Mouse (Mus musculus): ENCODE measurements around the gene Gp9. TPM values are rescaled to one million over a fixed set of nuclear protein-coding genes. Genes with fewer than 3 reads are reported as not detected.

The Gp9 gene
- polyA plus RNA-seq, 1 experiment from 2014 or later = 2.7 TPM

- Histone ChIP-seq H3K27ac (no peak overlapping the region), H3K36me3 (peaks cover 8% of the 10 kb centered on the region; the same call in 1 of the 2 replicates), H3K9ac (replicated peaks) (no peak overlapping the region), H3K4me3 (replicated peaks) (no peak overlapping the region), H3K9me3 (no peaks in the 10 kb centered on the region), H3K4me2 (no peak overlapping the region), H3K4me1 (replicated peaks) (no peaks in the 10 kb centered on the region), H3K27me3 (no peaks in the 10 kb centered on the region)
- ATAC-seq (ENCODE audit: insufficient number of reproducible peaks, insufficient read depth, low FRiP score, low TSS enrichment, low read depth) = no peak
- WGBS = 88% methylated on average over 1 of the region's 1 CpGs
These were observed 26.2 kb downstream of the Gp9 start for GRCm38 (mm10) chr6:87804036-87804435.

- no peaks in the 10 kb centered on the region for H3K4me1 ChIP-seq (replicated peaks)
- no peaks in the 10 kb centered on the region for H3K27me3 ChIP-seq
- H3K27ac ChIP-seq = no peak overlapping the region
- H3K9me3 ChIP-seq = no peaks in the 10 kb centered on the region
- no peak overlapping the region for H3K4me3 ChIP-seq (replicated peaks)
- H3K4me2 ChIP-seq = no peak overlapping the region
- H3K36me3 ChIP-seq = peaks cover 8% of the 10 kb centered on the region; the same call in 1 of the 2 replicates
- H3K9ac ChIP-seq (replicated peaks) = no peak overlapping the region
- ATAC-seq (ENCODE audit: insufficient number of reproducible peaks, insufficient read depth, low FRiP score, low TSS enrichment, low read depth) = no peak
- 74% methylated on average over 7 of the region's 7 CpGs for WGBS
These were observed 27.0 kb downstream of the Gp9 start for GRCm38 (mm10) chr6:87804886-87805285.

- 93% methylated on average over 7 of the region's 7 CpGs for WGBS
- ATAC-seq (ENCODE audit: insufficient number of reproducible peaks, insufficient read depth, low FRiP score, low TSS enrichment, low read depth) = no peak
- H3K36me3 ChIP-seq = peaks cover 8% of the 10 kb centered on the region; the same call in 1 of the 2 replicates
- no peaks in the 10 kb centered on the region for H3K9me3 ChIP-seq
- no peaks in the 10 kb centered on the region for H3K4me1 ChIP-seq (replicated peaks)
- H3K4me2 ChIP-seq = no peak overlapping the region
- no peak overlapping the region for H3K4me3 ChIP-seq (replicated peaks)
- H3K27me3 ChIP-seq = no peaks in the 10 kb centered on the region
- no peak overlapping the region for H3K27ac ChIP-seq
- no peak overlapping the region for H3K9ac ChIP-seq (replicated peaks)
These were observed 27.6 kb downstream of the Gp9 start for GRCm38 (mm10) chr6:87805448-87805847.

GRCm38 (mm10) chr6:87806028-87806427 is 28.2 kb downstream of the Gp9 start:
- no peak overlapping the region for H3K4me3 ChIP-seq (replicated peaks)
- no peaks in the 10 kb centered on the region for H3K4me1 ChIP-seq (replicated peaks)
- H3K9ac ChIP-seq (replicated peaks) = no peak overlapping the region
- no peak for ATAC-seq (ENCODE audit: insufficient number of reproducible peaks, insufficient read depth, low FRiP score, low TSS enrichment, low read depth)
- peaks cover 8% of the 10 kb centered on the region; the same call in 1 of the 2 replicates for H3K36me3 ChIP-seq
- 82% methylated on average over 2 of the region's 2 CpGs for whole genome bisulfite sequencing
- H3K27ac ChIP-seq = no peak overlapping the region
- H3K9me3 ChIP-seq = no peaks in the 10 kb centered on the region
- no peaks in the 10 kb centered on the region for H3K27me3 ChIP-seq
- H3K4me2 ChIP-seq = no peak overlapping the region

GRCm38 (mm10) chr6:87806857-87807256 is 29.0 kb downstream of the Gp9 start:
- WGBS = 72% methylated on average over 2 of the region's 2 CpGs
- H3K9me3 ChIP-seq = no peaks in the 10 kb centered on the region
- no peak overlapping the region for H3K9ac ChIP-seq (replicated peaks)
- ATAC-seq (ENCODE audit: insufficient number of reproducible peaks, insufficient read depth, low FRiP score, low TSS enrichment, low read depth) = no peak
- no peaks in the 10 kb centered on the region for H3K27me3 ChIP-seq
- H3K36me3 ChIP-seq = peaks cover 8% of the 10 kb centered on the region; the same call in 1 of the 2 replicates
- no peak overlapping the region for H3K4me3 ChIP-seq (replicated peaks)
- no peak overlapping the region for H3K4me2 ChIP-seq
- H3K4me1 ChIP-seq (replicated peaks) = no peaks in the 10 kb centered on the region
- H3K27ac ChIP-seq = no peak overlapping the region; the same call in 1 of the 2 replicates

- no peak overlapping the region for H3K9ac ChIP-seq (replicated peaks)
- no peak overlapping the region for H3K27ac ChIP-seq
- no peaks in the 10 kb centered on the region for H3K27me3 ChIP-seq
- no peaks in the 10 kb centered on the region for H3K9me3 ChIP-seq
- peaks cover 8% of the 10 kb centered on the region; the same call in 1 of the 2 replicates for H3K4me1 ChIP-seq (replicated peaks)
- H3K36me3 ChIP-seq = peaks cover 8% of the 10 kb centered on the region; the same call in 1 of the 2 replicates
- 89% methylated on average over 4 of the region's 4 CpGs for WGBS
- ATAC-seq (ENCODE audit: insufficient number of reproducible peaks, insufficient read depth, low FRiP score, low TSS enrichment, low read depth) = no peak
- no peak overlapping the region for H3K4me3 ChIP-seq (replicated peaks)
- no peak overlapping the region for H3K4me2 ChIP-seq
These were observed 30.0 kb downstream of the Gp9 start for GRCm38 (mm10) chr6:87807735-87808440.

- Histone ChIP-seq H3K9ac (replicated peaks) (no peak overlapping the region), H3K27me3 (no peaks in the 10 kb centered on the region), H3K9me3 (no peaks in the 10 kb centered on the region), H3K36me3 (peaks cover 14% of the 10 kb centered on the region), H3K27ac (no peak overlapping the region), H3K4me3 (replicated peaks) (no peak overlapping the region), H3K4me2 (no peak overlapping the region), H3K4me1 (replicated peaks) (peaks cover 8% of the 10 kb centered on the region; the same call in 1 of the 2 replicates)
- 84% methylated on average over 3 of the region's 3 CpGs for WGBS
- no peak for ATAC-seq (ENCODE audit: insufficient number of reproducible peaks, insufficient read depth, low FRiP score, low TSS enrichment, low read depth)
These were observed 30.6 kb downstream of the Gp9 start for GRCm38 (mm10) chr6:87808521-87808920.

- no peak overlapping the region for H3K4me3 ChIP-seq (replicated peaks)
- no peak for ATAC-seq (ENCODE audit: insufficient number of reproducible peaks, insufficient read depth, low FRiP score, low TSS enrichment, low read depth)
- H3K4me1 ChIP-seq (replicated peaks) = peaks cover 8% of the 10 kb centered on the region; the same call in 1 of the 2 replicates
- H3K36me3 ChIP-seq = peaks cover 18% of the 10 kb centered on the region
- no peak overlapping the region for H3K9ac ChIP-seq (replicated peaks)
- H3K27me3 ChIP-seq = no peaks in the 10 kb centered on the region
- no peak overlapping the region for H3K4me2 ChIP-seq
- H3K9me3 ChIP-seq = no peaks in the 10 kb centered on the region
- H3K27ac ChIP-seq = no peak overlapping the region
- 97% methylated on average over 2 of the region's 2 CpGs for WGBS
These were observed 31.3 kb downstream of the Gp9 start for GRCm38 (mm10) chr6:87809144-87809543.

GRCm38 (mm10) chr6:87809651-87810161 is 31.8 kb downstream of the Gp9 start:
- Histone ChIP-seq H3K36me3 (peaks cover 17% of the 10 kb centered on the region), H3K4me3 (replicated peaks) (no peak overlapping the region), H3K9me3 (no peaks in the 10 kb centered on the region), H3K9ac (replicated peaks) (no peak overlapping the region), H3K27me3 (no peaks in the 10 kb centered on the region), H3K4me1 (replicated peaks) (peaks cover 8% of the 10 kb centered on the region; the same call in 1 of the 2 replicates), H3K4me2 (0 out of 2 replicates have a peak overlapping the region, but pooled peaks have one; percentile 93), H3K27ac (no peak overlapping the region)
- WGBS = 87% methylated on average over 6 of the region's 6 CpGs
- ATAC-seq (ENCODE audit: insufficient number of reproducible peaks, insufficient read depth, low FRiP score, low TSS enrichment, low read depth) = no peak

- no peaks in the 10 kb centered on the region for H3K9me3 ChIP-seq
- H3K36me3 ChIP-seq = peaks cover 22% of the 10 kb centered on the region
- H3K27me3 ChIP-seq = no peaks in the 10 kb centered on the region
- H3K4me2 ChIP-seq = peak overlapping the region; percentile 93
- H3K9ac ChIP-seq (replicated peaks) = 0 out of 2 replicates have a peak overlapping the region, but pooled peaks have one; percentile 8
- WGBS = 46% methylated on average over 6 of the region's 6 CpGs
- ATAC-seq (ENCODE audit: insufficient number of reproducible peaks, insufficient read depth, low FRiP score, low TSS enrichment, low read depth) = no peak
- peak overlapping the region; percentile 73 for H3K4me3 ChIP-seq (replicated peaks)
- H3K4me1 ChIP-seq (replicated peaks) = peaks cover 8% of the 10 kb centered on the region; the same call in 1 of the 2 replicates
- H3K27ac ChIP-seq = no peak overlapping the region
These were observed 32.4 kb downstream of the Gp9 start for GRCm38 (mm10) chr6:87810311-87810710.

- Histone ChIP-seq H3K4me3 (replicated peaks) (peak overlapping the region; percentile 73), H3K36me3 (peaks cover 28% of the 10 kb centered on the region), H3K9me3 (no peaks in the 10 kb centered on the region), H3K27me3 (no peaks in the 10 kb centered on the region), H3K4me1 (replicated peaks) (peaks cover 8% of the 10 kb centered on the region; the same call in 1 of the 2 replicates), H3K27ac (peak overlapping the region; percentile 78), H3K4me2 (peak overlapping the region; percentile 93), H3K9ac (replicated peaks) (peak overlapping the region; percentile 78)
- WGBS = under 1% methylated on average over 77 of the region's 77 CpGs
- peak; percentile 67 for ATAC-seq (ENCODE audit: insufficient number of reproducible peaks, insufficient read depth, low FRiP score, low TSS enrichment, low read depth)
These were observed 33.1 kb downstream of the Gp9 start for GRCm38 (mm10) chr6:87810713-87811669.
